Mouse (Mus musculus) liver, embryonic 14.5 days (tissue): ENCODE data around the gene Myo18a. TPM values are rescaled to one million over a fixed set of nuclear protein-coding genes. Genes with fewer than 3 reads are reported as not detected.

Experiments used
- ATAC-seq: fragments of 200-750 bp; cut with Nextera tagmentation; 2 replicates; pipeline ENCODE4 v1.8.0; 2017; ENCODE audit warnings: moderate number of reproducible peaks, mild to moderate bottlenecking, moderate library complexity; ENCODE audit not compliant: insufficient read depth
- DNase-seq, 3 experiments: peaks; one replicate each; pipeline ENCODE4 v3.0.0-alpha.2; 2012 to 2013; ENCODE audit warnings: low read depth in 3 of 3, low spot score in 3 of 3
- H3K27ac ChIP-seq: fragments of 300-500 bp; sonication (generic); 2 replicates; pipeline ENCODE4 v1.5.1; 2014; ENCODE audit warnings: moderate library complexity, mild to moderate bottlenecking, control low read depth, inconsistent platforms
- H3K27me3 ChIP-seq: fragments of 300-500 bp; sonication (generic); 2 replicates; pipeline ENCODE4 v1.6.1; 2014; ENCODE audit warnings: mild to moderate bottlenecking, low read length, moderate library complexity; ENCODE audit not compliant: control insufficient read depth, insufficient read depth
- H3K36me3 ChIP-seq: fragments of 300-500 bp; sonication (generic); replicated peaks from 2 replicates; pipeline ENCODE4 v1.6.1; 2014; ENCODE audit warnings: low read depth; ENCODE audit not compliant: control insufficient read depth, insufficient read depth
- H3K4me1 ChIP-seq, 2 experiments: fragments of 200-500 bp in 1 of 2; fragments of 300-500 bp in 1 of 2; sonication (generic) in 1 of 2; replicated peaks; 2 replicates each; pipeline ENCODE4 v1.6.1; 2012 to 2014; ENCODE audit warnings: antibody characterized with exemption in 1 of 2, inconsistent platforms in 1 of 2, low read length in 1 of 2; ENCODE audit not compliant: control insufficient read depth in 2 of 2, insufficient read depth in 2 of 2
- H3K4me2 ChIP-seq: fragments of 300-500 bp; sonication (generic); 2 replicates; pipeline ENCODE4 v1.6.1; 2014; ENCODE audit warnings: low read depth, mild to moderate bottlenecking, control low read depth, moderate library complexity
- H3K4me3 ChIP-seq, 2 experiments: fragments of 200-500 bp in 1 of 2; fragments of 300-500 bp in 1 of 2; sonication (generic) in 1 of 2; 2 replicates each; pipeline ENCODE4 v1.5.1; 2012 to 2014; ENCODE audit warnings: low read depth in 2 of 2, low read length in 2 of 2, mild to moderate bottlenecking in 2 of 2, control low read depth in 1 of 2, inconsistent platforms in 1 of 2, moderate library complexity in 1 of 2; ENCODE audit not compliant: insufficient read depth in 1 of 2
- H3K9ac ChIP-seq: fragments of 300-500 bp; sonication (generic); replicated peaks from 2 replicates; pipeline ENCODE4 v1.6.1; 2014; ENCODE audit warnings: mild to moderate bottlenecking, control low read depth, moderate library complexity
- H3K9me3 ChIP-seq: fragments of 300-500 bp; sonication (generic); 2 replicates; pipeline ENCODE4 v1.6.1; 2016; ENCODE audit warnings: low read length, mixed read lengths; ENCODE audit not compliant: control insufficient read depth
- CTCF ChIP-seq: IDR thresholded peaks from 2 replicates; pipeline ENCODE4 v1.5.1; 2016; ENCODE audit warnings: antibody characterized with exemption, low read depth, control low read depth
- EP300 ChIP-seq: IDR thresholded peaks from 2 replicates; pipeline ENCODE4 v1.6.1; 2016; ENCODE audit warnings: antibody characterized with exemption, low read depth
- WGBS: fragments of 180-500 bp; shearing (Covaris S2); extraction: QIAGEN DNeasy Blood & Tissue Kit; methylation state at CpG from one replicate; pipeline ENCODE4 v1.1.7; 2014; ENCODE audit not compliant: insufficient replicate concordance; 5-methylcytosine and 5-hydroxymethylcytosine counted together
- polyA plus RNA-seq, 2 experiments: library from polyadenylated mRNA; depleted of rRNA in 1 of 2; stranded (reverse) in 1 of 2; unstranded in 1 of 2; fragments of >200 nt; fragmentation: Nextera tagmentation in 1 of 2; extraction: Ambion mirVana in 1 of 2; gene quantifications; 2 replicates each; pipeline versions ENCODE4 v1.2.1 to v1.2.3; 2012 to 2014

Myo18a gene
- polyA plus RNA-seq, 2 experiments = 13.5 to 15.4 TPM

GRCm38 (mm10) chr11:77809215-77809614 is 46.2 kb downstream of the Myo18a start:
- 73% methylated on average over 4 of the region's 4 CpGs for WGBS
- Histone ChIP-seq H3K27me3 (no peaks in the 10 kb centered on the region), H3K4me3 (no peak overlapping the region), H3K9me3 (no peaks in the 10 kb centered on the region), H3K4me1 (no peaks in the 10 kb centered on the region), H3K4me2 (no peak overlapping the region), H3K27ac (no peak overlapping the region), H3K36me3 (no peaks in the 10 kb centered on the region), H3K9ac (no peak overlapping the region)
- TF ChIP-seq CTCF (no peak), EP300 (no peak)
- ATAC-seq (no peak), DNase-seq (no peak)

GRCm38 (mm10) chr11:77810018-77810417 is 47.0 kb downstream of the Myo18a start:
- ATAC-seq (no peak), DNase-seq (no peak)
- no peaks in the 10 kb centered on the region for H3K4me1 ChIP-seq
- 51% methylated on average over 6 of the region's 6 CpGs for WGBS
- no peak overlapping the region for H3K27ac ChIP-seq
- no peak overlapping the region for H3K9ac ChIP-seq
- H3K36me3 ChIP-seq = no peaks in the 10 kb centered on the region
- H3K9me3 ChIP-seq = no peaks in the 10 kb centered on the region
- H3K4me2 ChIP-seq = no peak overlapping the region
- H3K27me3 ChIP-seq = no peaks in the 10 kb centered on the region
- no peak for TF ChIP-seq CTCF
- no peak for TF ChIP-seq EP300
- no peak overlapping the region for H3K4me3 ChIP-seq

- Histone ChIP-seq H3K36me3 (peaks cover 9% of the 10 kb centered on the region), H3K4me2 (no peak overlapping the region), H3K27me3 (no peaks in the 10 kb centered on the region), H3K9ac (no peak overlapping the region), H3K9me3 (no peaks in the 10 kb centered on the region), H3K27ac (no peak overlapping the region), H3K4me3 (no peak overlapping the region), H3K4me1 (no peaks in the 10 kb centered on the region)
- ATAC-seq = no peak
- no peak for DNase-seq
- no peak for TF ChIP-seq EP300
- 63% methylated on average over 2 of the region's 2 CpGs for WGBS
Measured at GRCm38 (mm10) chr11:77813969-77814368, 50.9 kb downstream of the Myo18a start.

DNA sequence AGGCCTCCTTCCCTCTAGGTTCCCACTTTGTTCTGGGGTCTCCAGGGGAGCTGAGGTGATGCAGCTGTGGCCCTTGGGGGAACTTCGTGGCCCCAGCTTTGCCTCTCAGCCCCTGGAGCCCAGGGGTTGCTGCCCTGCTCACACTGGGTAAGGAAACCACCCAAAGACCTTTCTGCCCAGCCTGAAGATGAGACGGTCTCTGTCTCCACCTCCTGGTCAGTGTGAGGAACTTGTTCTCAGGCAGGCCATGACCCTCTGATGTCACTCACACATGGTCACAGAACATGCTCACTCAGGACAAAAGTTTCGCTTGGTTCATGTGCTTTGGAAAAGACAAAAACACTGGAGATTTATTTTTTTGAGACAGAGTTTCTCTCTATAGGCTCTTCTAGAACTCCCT is 53.0 kb downstream of the Myo18a start:
- no peaks in the 10 kb centered on the region for H3K27me3 ChIP-seq
- TF ChIP-seq EP300 = no peak
- peak; percentile 93 for TF ChIP-seq CTCF
- no peak overlapping the region for H3K4me2 ChIP-seq
- DNase-seq = peak; percentile 41 to 56 (median 49)
- no peaks in the 10 kb centered on the region for H3K9me3 ChIP-seq
- no peak overlapping the region for H3K4me3 ChIP-seq
- no peaks in the 10 kb centered on the region for H3K4me1 ChIP-seq
- no peak overlapping the region for H3K27ac ChIP-seq
- H3K9ac ChIP-seq = no peak overlapping the region
- peak; percentile 39; the same call in 1 of the 2 replicates for ATAC-seq
- WGBS = 24% methylated on average over 3 of the region's 3 CpGs
- H3K36me3 ChIP-seq = peaks cover 17% of the 10 kb centered on the region

- no peak for ATAC-seq
- DNase-seq = peak in 2 of 3 experiments; percentile 13 to 17
- Histone ChIP-seq H3K9ac (no peak overlapping the region), H3K9me3 (no peaks in the 10 kb centered on the region), H3K27me3 (no peaks in the 10 kb centered on the region), H3K4me2 (no peak overlapping the region), H3K36me3 (peaks cover 19% of the 10 kb centered on the region), H3K4me3 (no peak overlapping the region), H3K27ac (no peak overlapping the region), H3K4me1 (no peaks in the 10 kb centered on the region)
- TF ChIP-seq CTCF (peak; percentile 91), EP300 (no peak)
- 33% methylated on average over 8 of the region's 8 CpGs for WGBS
Measured at GRCm38 (mm10) chr11:77821648-77822047, 58.6 kb downstream of the Myo18a start.
